Mouse (Mus musculus) stomach, postnatal 0 days (tissue): ENCODE data around the gene U90926. TPM values are rescaled to one million over a fixed set of nuclear protein-coding genes. Genes with fewer than 3 reads are reported as not detected.

Experiments
- ATAC-seq: fragments of 200-750 bp; cut with Nextera tagmentation; 2 replicates; pipeline ENCODE4 v1.8.0; 2017; ENCODE audit not compliant: low FRiP score, low TSS enrichment
- DNase-seq: peaks from one replicate; pipeline ENCODE4 v3.0.0-alpha.2; 2016; ENCODE audit warnings: low spot score
- H3K27ac ChIP-seq: fragments of 300-500 bp; sonication (generic); replicated peaks from 2 replicates; pipeline ENCODE4 v1.5.1; 2014; ENCODE audit warnings: mild to moderate bottlenecking, control low read depth
- H3K27me3 ChIP-seq: fragments of 300-500 bp; sonication (generic); 2 replicates; pipeline ENCODE4 v1.6.1; 2014; ENCODE audit warnings: low read length; ENCODE audit not compliant: control insufficient read depth, insufficient read depth
- H3K36me3 ChIP-seq: fragments of 300-500 bp; sonication (generic); 2 replicates; pipeline ENCODE4 v1.6.1; 2014; ENCODE audit warnings: low read length, mixed read lengths; ENCODE audit not compliant: control insufficient read depth, insufficient read depth
- H3K4me1 ChIP-seq: fragments of 300-500 bp; sonication (generic); replicated peaks from 2 replicates; pipeline ENCODE4 v1.6.1; 2014; ENCODE audit warnings: antibody characterized with exemption; ENCODE audit not compliant: control insufficient read depth, insufficient read depth
- H3K4me2 ChIP-seq: fragments of 300-500 bp; sonication (generic); replicated peaks from 2 replicates; pipeline ENCODE4 v1.6.1; 2014; ENCODE audit warnings: low read depth, mild to moderate bottlenecking, control low read depth, moderate library complexity
- H3K4me3 ChIP-seq: fragments of 300-500 bp; sonication (generic); 2 replicates; pipeline ENCODE4 v1.5.1; 2014; ENCODE audit warnings: low read depth, low read length, control low read depth
- H3K9ac ChIP-seq: fragments of 300-500 bp; sonication (generic); 2 replicates; pipeline ENCODE4 v1.6.1; 2014; ENCODE audit warnings: mild to moderate bottlenecking, low read length, control low read depth, mixed read lengths
- H3K9me3 ChIP-seq: fragments of 300-500 bp; sonication (generic); 2 replicates; pipeline ENCODE4 v1.6.1; 2016; ENCODE audit warnings: low read length; ENCODE audit not compliant: control insufficient read depth
- CTCF ChIP-seq: IDR thresholded peaks from 2 replicates; pipeline ENCODE4 v1.5.1; 2016; ENCODE audit warnings: antibody characterized with exemption, low read depth, mild to moderate bottlenecking, moderate library complexity
- EP300 ChIP-seq: optimal IDR thresholded peaks from 2 replicates; pipeline ENCODE3; 2016; ENCODE audit warnings: antibody characterized with exemption
- WGBS: fragments of 180-500 bp; shearing (Covaris S2); extraction: QIAGEN DNeasy Blood & Tissue Kit; methylation state at CpG from one replicate; pipeline ENCODE4 v1.1.7; 2014; 5-methylcytosine and 5-hydroxymethylcytosine counted together
- polyA plus RNA-seq: library from polyadenylated mRNA; unstranded; fragments of >200 nt; fragmentation: Nextera tagmentation; extraction: Ambion mirVana; gene quantifications from 2 replicates; pipeline ENCODE4 v1.2.1, GENCODE M21; 2015

The U90926 gene
- polyA plus RNA-seq, 1 experiment from 2014 or later, result not detected

DNA sequence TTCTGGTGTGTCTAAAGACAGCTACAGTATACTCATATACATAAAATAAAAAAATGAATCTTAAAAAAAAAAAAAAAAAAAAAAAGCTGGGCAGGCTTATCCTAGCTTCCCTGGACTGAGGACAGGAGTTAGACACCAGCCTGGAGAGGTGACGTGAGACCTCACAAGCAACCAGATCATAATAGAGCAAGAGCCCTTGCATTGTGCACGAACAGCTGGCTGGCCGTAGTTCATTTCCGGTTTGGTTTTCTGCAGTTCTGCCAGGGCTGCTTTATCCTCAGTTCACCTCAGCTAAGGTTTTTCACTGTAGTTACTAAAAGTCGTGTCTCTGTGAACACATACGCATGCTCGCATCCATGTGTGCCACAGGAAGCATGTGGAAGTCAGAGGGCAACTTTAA lies 12.6 kb upstream of the U90926 start:
- ATAC-seq (no peak), DNase-seq (no peak)
- H3K27me3 ChIP-seq, result no peaks in the 10 kb centered on the region
- H3K4me1 ChIP-seq, result no peaks in the 10 kb centered on the region
- no peaks in the 10 kb centered on the region for H3K36me3 ChIP-seq
- no peak overlapping the region for H3K4me2 ChIP-seq
- no peak overlapping the region for H3K9ac ChIP-seq
- no peak overlapping the region for H3K27ac ChIP-seq
- 71% methylated on average over 7 of the region's 7 CpGs for WGBS
- H3K4me3 ChIP-seq, result no peak overlapping the region
- TF ChIP-seq EP300 (no peak), CTCF (no peak)
- H3K9me3 ChIP-seq, result no peaks in the 10 kb centered on the region

DNA sequence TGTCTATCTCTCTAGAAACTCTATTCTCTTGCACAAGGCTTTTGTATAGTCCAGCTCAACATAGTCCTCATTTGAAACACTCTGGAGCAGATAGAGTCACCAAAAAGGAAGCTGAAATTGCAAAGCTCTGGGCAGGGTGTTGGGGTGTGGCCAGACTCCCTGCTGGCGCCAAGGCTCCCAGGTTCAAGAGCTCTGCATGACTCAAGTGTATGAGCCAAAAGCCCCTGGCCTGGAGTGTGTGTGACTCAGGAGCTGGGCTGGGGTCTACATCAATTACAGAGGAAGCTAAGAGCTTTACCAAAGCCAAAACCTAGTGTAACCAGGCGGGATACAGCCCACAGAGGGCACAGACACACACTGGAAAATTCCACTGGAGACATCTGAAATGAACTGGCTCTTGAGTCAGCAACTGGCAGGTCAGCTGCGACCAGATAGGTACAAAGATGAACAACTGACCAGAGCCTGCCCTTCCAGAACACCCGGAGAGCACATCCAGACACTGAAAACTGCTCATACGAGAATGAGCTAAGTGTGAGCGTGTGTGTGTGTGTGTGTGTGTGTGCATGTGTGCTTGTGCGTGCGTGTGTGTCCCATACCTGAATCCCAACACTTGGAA lies 5.2 kb upstream of the U90926 start:
- no peak for TF ChIP-seq EP300
- no peak for TF ChIP-seq CTCF
- Histone ChIP-seq H3K36me3 (no peaks in the 10 kb centered on the region), H3K9ac (no peak overlapping the region), H3K4me3 (no peak overlapping the region), H3K4me1 (no peaks in the 10 kb centered on the region), H3K4me2 (no peak overlapping the region), H3K27me3 (no peaks in the 10 kb centered on the region), H3K27ac (peak overlapping the region; percentile 53), H3K9me3 (no peaks in the 10 kb centered on the region)
- peak; percentile 26; the same call in 1 of the 2 replicates for ATAC-seq
- no peak for DNase-seq
- 80% methylated on average over 8 of the region's 8 CpGs for WGBS

GRCm38 (mm10) chr5:92219826-92220225 lies 4.6 kb upstream of the U90926 start:
- no peaks in the 10 kb centered on the region for H3K36me3 ChIP-seq
- ATAC-seq, result no peak
- H3K27me3 ChIP-seq, result no peaks in the 10 kb centered on the region
- TF ChIP-seq EP300, result no peak
- no peak for TF ChIP-seq CTCF
- H3K9me3 ChIP-seq, result no peaks in the 10 kb centered on the region
- no peak overlapping the region for H3K4me2 ChIP-seq
- 62% methylated on average over 6 of the region's 6 CpGs for WGBS
- DNase-seq, result no peak
- H3K4me3 ChIP-seq, result no peak overlapping the region
- no peaks in the 10 kb centered on the region for H3K4me1 ChIP-seq
- peak overlapping the region; percentile 13 for H3K27ac ChIP-seq
- H3K9ac ChIP-seq, result no peak overlapping the region

- Histone ChIP-seq H3K9me3 (no peaks in the 10 kb centered on the region), H3K4me1 (no peaks in the 10 kb centered on the region), H3K36me3 (no peaks in the 10 kb centered on the region), H3K4me2 (no peak overlapping the region), H3K27ac (no peak overlapping the region), H3K9ac (no peak overlapping the region), H3K4me3 (no peak overlapping the region), H3K27me3 (no peaks in the 10 kb centered on the region)
- ATAC-seq (no peak), DNase-seq (no peak)
- 57% methylated on average over 17 of the region's 17 CpGs for WGBS
- TF ChIP-seq CTCF, result no peak
These were observed 3.9 kb upstream of the U90926 start for GRCm38 (mm10) chr5:92218915-92219793.

DNA sequence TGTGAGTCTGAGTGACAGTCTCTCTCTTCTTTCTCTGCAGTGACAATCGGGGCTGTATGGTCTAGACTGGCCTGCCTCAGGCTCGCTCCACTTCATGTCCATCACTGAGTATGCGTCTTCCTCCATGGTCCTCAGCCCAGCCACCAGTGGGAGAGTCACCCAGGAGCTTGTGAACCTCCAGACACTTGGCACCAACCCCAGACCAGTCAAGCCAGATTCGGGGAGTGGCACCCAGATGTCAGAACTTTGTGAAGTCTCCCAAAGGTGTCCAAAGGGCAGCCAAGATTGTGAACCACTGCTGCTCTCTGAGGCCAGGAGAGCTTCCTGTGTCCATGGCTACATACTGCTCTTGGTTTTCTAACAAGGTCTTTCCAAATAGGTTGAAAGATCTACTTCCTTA lies 3.0 kb downstream of the U90926 start:
- Histone ChIP-seq H3K4me1 (no peaks in the 10 kb centered on the region), H3K4me3 (no peak overlapping the region), H3K36me3 (no peaks in the 10 kb centered on the region), H3K9ac (no peak overlapping the region), H3K27ac (no peak overlapping the region), H3K9me3 (no peaks in the 10 kb centered on the region), H3K4me2 (no peak overlapping the region), H3K27me3 (no peaks in the 10 kb centered on the region)
- TF ChIP-seq CTCF (no peak), EP300 (no peak)
- ATAC-seq (no peak), DNase-seq (no peak)
- 84% methylated on average over 4 of the region's 4 CpGs for WGBS

GRCm38 (mm10) chr5:92210205-92210604 lies 5.0 kb downstream of the U90926 start:
- no peak for DNase-seq
- no peak overlapping the region for H3K9ac ChIP-seq
- H3K4me1 ChIP-seq, result no peaks in the 10 kb centered on the region
- ATAC-seq, result no peak
- no peak overlapping the region for H3K27ac ChIP-seq
- TF ChIP-seq EP300 (no peak), CTCF (no peak)
- H3K9me3 ChIP-seq, result no peaks in the 10 kb centered on the region
- H3K4me3 ChIP-seq, result no peak overlapping the region
- H3K27me3 ChIP-seq, result no peaks in the 10 kb centered on the region
- no peak overlapping the region for H3K4me2 ChIP-seq
- WGBS, result 72% methylated on average over 8 of the region's 8 CpGs
- H3K36me3 ChIP-seq, result no peaks in the 10 kb centered on the region
